Mouse (Mus musculus): ENCODE measurements around the gene Trmu.
A peak's percentile ranks its signal among the peaks of the same experiment; 100 is the strongest.

GRCm38 (mm10) chr15:85878848-85879497 is at the start of gene Trmu:
- peak; percentile 76 for TF ChIP-seq CTCF (IDR thresholded peaks at IDR 0.05)
- TF ChIP-seq EP300 (IDR thresholded peaks at IDR 0.05), result no peak

Measured in lung, postnatal 0 days (tissue).